Mouse (Mus musculus) left cerebral cortex, postnatal 4 days (tissue): ENCODE results near the gene Slc35g3. TPM values are rescaled to one million over a fixed set of nuclear protein-coding genes. Genes with fewer than 3 reads are reported as not detected.
"Not testable (repeated sequence)": the region's sequence is repeated elsewhere in the genome, so short reads cannot be mapped to it uniquely, and the experiment has no call there.

ENCODE experiments used
- DNase-seq: peaks from one replicate; pipeline ENCODE4 v3.0.0-alpha.2; 2022
- intact Hi-C: fragments of 180-260 bp; cut with DNase I; formaldehyde crosslinking; loops from one replicate; pipeline ENCODE4 v1.15.1; 2025
- total RNA-seq, 2 experiments: library from RNA; stranded (reverse); gene quantifications; 2 replicates each; pipeline ENCODE4 v1.2.3; 2021

Gene Slc35g3
- total RNA-seq, 2 experiments from 2014 or later = not detected

GRCm38 (mm10) chr11:69758478-69758970, 3.2 kb downstream of the Slc35g3 start, which contains the start of gene Polr2a:
Gene Polr2a, minus strand, starts transcription at chr11:69758637.
- DNase-seq = peak; percentile 98
- intact Hi-C loops = loop anchor here (5.0 kb wide), 1 partner anchor 76 kb away; the partner anchor contains the start of gene Senp3

- intact Hi-C loops = loop anchor here (5.0 kb wide), 1 partner anchor 76 kb away; the partner anchor contains the start of gene Senp3
- peak; percentile 97 for DNase-seq
Observed at GRCm38 (mm10) chr11:69758090-69758456, 3.7 kb downstream of the Slc35g3 start.

GRCm38 (mm10) chr11:69757303-69758089, 4.3 kb downstream of the Slc35g3 start:
- no peak for DNase-seq
- intact Hi-C loops = loop anchor here (5.0 kb wide), 1 partner anchor 75 kb away; the partner anchor contains the start of gene Senp3

- DNase-seq = no peak
- intact Hi-C loops = loop anchor here (5.0 kb wide), 1 partner anchor 72 kb away; the partner anchor contains the start of gene Senp3
Observed at GRCm38 (mm10) chr11:69754701-69755100, 7.1 kb downstream of the Slc35g3 start.

GRCm38 (mm10) chr11:69754233-69754632, 7.5 kb downstream of the Slc35g3 start:
- intact Hi-C loops = no loop called here
- DNase-seq = no peak

GRCm38 (mm10) chr11:69752686-69753085, 9.1 kb downstream of the Slc35g3 start:
- intact Hi-C loops = no loop called here
- no peak for DNase-seq

GRCm38 (mm10) chr11:69751635-69752034, 10.1 kb downstream of the Slc35g3 start:
- intact Hi-C loops = no loop called here
- DNase-seq = no peak

GRCm38 (mm10) chr11:69731408-69731807, 30.4 kb downstream of the Slc35g3 start:
- DNase-seq, intact Hi-C loops: not testable (repeated sequence)

- DNase-seq = peak; percentile 58
- intact Hi-C loops = no loop called here
Observed at GRCm38 (mm10) chr11:69729063-69729462, 32.7 kb downstream of the Slc35g3 start.

- intact Hi-C loops = no loop called here
- DNase-seq = no peak
Observed at GRCm38 (mm10) chr11:69725951-69726350, 35.8 kb downstream of the Slc35g3 start.

- DNase-seq = no peak
- intact Hi-C loops = no loop called here
Observed at GRCm38 (mm10) chr11:69723074-69723473, 38.7 kb downstream of the Slc35g3 start.

GRCm38 (mm10) chr11:69720852-69721251, 40.9 kb downstream of the Slc35g3 start:
- intact Hi-C loops = no loop called here
- DNase-seq = no peak

GRCm38 (mm10) chr11:69719423-69719822, 42.3 kb downstream of the Slc35g3 start:
- DNase-seq = no peak
- intact Hi-C loops = no loop called here

GRCm38 (mm10) chr11:69718661-69719060, 43.1 kb downstream of the Slc35g3 start:
- intact Hi-C loops = no loop called here
- no peak for DNase-seq

GRCm38 (mm10) chr11:69716953-69717352, 44.8 kb downstream of the Slc35g3 start:
- intact Hi-C loops = no loop called here
- no peak for DNase-seq

GRCm38 (mm10) chr11:69715929-69716328, 45.8 kb downstream of the Slc35g3 start:
- no peak for DNase-seq
- intact Hi-C loops = no loop called here

- intact Hi-C loops = no loop called here
- no peak for DNase-seq
Observed at GRCm38 (mm10) chr11:69715482-69715881, 46.3 kb downstream of the Slc35g3 start.

- intact Hi-C loops = no loop called here
- no peak for DNase-seq
Observed at GRCm38 (mm10) chr11:69714636-69715329, 47.0 kb downstream of the Slc35g3 start.

- intact Hi-C loops = no loop called here
- no peak for DNase-seq
Observed at GRCm38 (mm10) chr11:69712954-69713672, 48.7 kb downstream of the Slc35g3 start.

- intact Hi-C loops = no loop called here
- DNase-seq = no peak
Observed at GRCm38 (mm10) chr11:69711082-69711481, 50.7 kb downstream of the Slc35g3 start.

- no peak for DNase-seq
- intact Hi-C loops = no loop called here
Observed at GRCm38 (mm10) chr11:69710470-69710869, 51.3 kb downstream of the Slc35g3 start.
